Mouse (Mus musculus) brain, embryonic 18.5 days (tissue): ENCODE data around the gene Afmid.

ENCODE experiments used
- DNase-seq: peaks from one replicate; pipeline ENCODE4 v3.0.0-alpha.2; 2012; ENCODE audit warnings: low read depth, low spot score

Afmid gene

GRCm38 (mm10) chr11:117879676-117880075, 54.0 kb downstream of the Afmid start:
- DNase-seq: no peak

- DNase-seq: no peak
These were observed 54.7 kb downstream of the Afmid start for GRCm38 (mm10) chr11:117880336-117880976.

GRCm38 (mm10) chr11:117880977-117881358, 55.2 kb downstream of the Afmid start:
- DNase-seq: no peak

- DNase-seq: no peak
These were observed 56.1 kb downstream of the Afmid start for GRCm38 (mm10) chr11:117881787-117882186.

- no peak for DNase-seq
These were observed 56.5 kb downstream of the Afmid start for GRCm38 (mm10) chr11:117882208-117882607.

GRCm38 (mm10) chr11:117886000-117886399, 60.3 kb downstream of the Afmid start:
- DNase-seq: no peak

- no peak for DNase-seq
These were observed 62.6 kb downstream of the Afmid start for GRCm38 (mm10) chr11:117888168-117888852.

GRCm38 (mm10) chr11:117888853-117889822, 63.4 kb downstream of the Afmid start:
- no peak for DNase-seq
